Mouse (Mus musculus): Measurements from ENCODE around the gene Nr2c1.

DNA sequence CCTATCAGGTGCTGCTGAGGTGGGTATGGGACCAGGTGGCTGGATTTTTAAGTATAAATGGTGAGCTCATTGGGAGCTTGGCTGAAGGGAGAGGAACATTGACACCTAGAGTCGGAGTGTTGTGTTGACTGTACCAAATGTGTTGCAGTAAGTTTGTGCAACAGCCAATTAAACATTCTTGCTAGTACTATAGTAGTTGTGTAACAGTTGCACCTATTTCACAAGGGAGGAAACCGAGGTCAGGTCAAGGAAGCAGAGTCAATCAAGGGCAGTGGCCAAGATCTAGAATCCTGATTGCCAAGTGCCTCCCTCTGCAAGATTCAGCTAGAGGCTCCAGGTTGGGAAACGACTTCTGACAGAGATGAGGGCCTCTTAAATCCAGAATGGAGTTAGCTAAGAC lies 49.7 kb upstream of the Nr2c1 start:
- TF ChIP-seq POLR2A (IDR thresholded peaks at IDR 0.05; ENCODE audit: borderline replicate concordance, extremely low read depth, insufficient read depth, insufficient read length, poor library complexity, severe bottlenecking) (no peak), CTCF (IDR thresholded peaks at IDR 0.05; ENCODE audit: borderline replicate concordance, extremely low read depth, insufficient read depth, insufficient read length) (no peak)
